Comparison of ENCODE assay signal across 12 mouse cellular contexts in genomic region chr1:132165859-132166258, GRCm38 (mm10). TPM values are rescaled to one million over a fixed set of nuclear protein-coding genes. Genes with fewer than 3 reads are reported as not detected.
DNase-seq lines count a peak whose midpoint lies in the region; ATAC-seq and TF ChIP-seq lines count a peak whose summit lies in the region.
"Had no signal": no experiment of that assay in that cellular context is flagged by ENCODE, and none has a peak within 500 bp of the region (broad histone marks: within the 10 kb centered on the region; RNA-seq: fewer than 3 reads in every experiment).

No protein-coding gene starts in this region.

- peak; percentile 75 to 81 (median 80) for TF ChIP-seq CTCF in MEL (IDR thresholded peaks at IDR 0.05 in 2 of 3, conservative IDR thresholded peaks at IDR 0.05 in 1 of 3; ENCODE audit: control insufficient read depth in 1 of 3, insufficient read depth in 1 of 3, low read depth in 2 of 3, low read length in 3 of 3, poor library complexity in 1 of 3, severe bottlenecking in 1 of 3)

- TF ChIP-seq EP300 in MEL (IDR thresholded peaks at IDR 0.05; ENCODE audit: low read depth in 1 of 2, low read length in 2 of 2): no peak

- no peak overlapping the region for H3K4me2 ChIP-seq in liver, embryonic 12.5 days
- H3K4me2 ChIP-seq: embryonic facial prominence, embryonic 15.5 days; limb, embryonic 13.5 days had no signal

- 38% methylated on average over 3 of the region's 3 CpGs for WGBS in liver, embryonic 12.5 days (ENCODE audit: insufficient replicate concordance)

- H3K36me3 ChIP-seq in liver, embryonic 12.5 days: no peaks in the 10 kb centered on the region
- no peaks in the 10 kb centered on the region; a peak in 1 of 4 replicates for H3K36me3 ChIP-seq in MEL (ENCODE audit: control insufficient read depth in 1 of 2, insufficient read depth in 2 of 2, low read length in 2 of 2)
- H3K36me3 ChIP-seq: embryonic facial prominence, embryonic 15.5 days; limb, embryonic 13.5 days had no signal

- H3K4me1 ChIP-seq in liver, embryonic 12.5 days: peaks cover 8% of the 10 kb centered on the region
- H3K4me1 ChIP-seq in MEL (ENCODE audit: control insufficient read depth in 1 of 2, insufficient read depth in 2 of 2, low read length in 2 of 2): peaks cover 0 to 7% of the 10 kb centered on the region in 2 experiments; a peak in 1 of 4 replicates

- no peak overlapping the region for H3K9ac ChIP-seq in liver, embryonic 12.5 days
- no peak overlapping the region for H3K9ac ChIP-seq in MEL (ENCODE audit: control insufficient read depth, low read depth, low read length, poor library complexity, severe bottlenecking)
- H3K9ac ChIP-seq: embryonic facial prominence, embryonic 15.5 days; limb, embryonic 13.5 days had no signal

- peak; percentile 48 to 67 for DNase-seq in cerebellum, postnatal 10 days
- no peak for DNase-seq in cerebellum, adult 18-20 months
- DNase-seq in liver (peak; percentile 40), MEL (ENCODE audit: low read depth, low spot score) (peak; percentile 66)
- DNase-seq in left cerebral cortex, adult 8-10 months (ENCODE audit: low spot score in 2 of 2): no peak
- DNase-seq: kidney, adult 11 months; right cerebral cortex, postnatal 4 days had no signal

- no peak overlapping the region for H3K4me3 ChIP-seq in liver, embryonic 12.5 days
- no peak overlapping the region for H3K4me3 ChIP-seq in MEL (ENCODE audit: control insufficient read depth in 1 of 2, insufficient read depth in 1 of 2, low read depth in 2 of 2, low read length in 2 of 2)
- H3K4me3 ChIP-seq: embryonic facial prominence, embryonic 15.5 days; limb, embryonic 13.5 days had no signal

- no peaks in the 10 kb centered on the region for H3K79me2 ChIP-seq in MEL (ENCODE audit: control insufficient read depth, insufficient read depth, low read length, poor library complexity)

- ATAC-seq in liver, embryonic 12.5 days: no peak
- ATAC-seq in megakaryocyte-erythroid progenitor cell, adult 5-6 weeks (replicated peaks; ENCODE audit: low FRiP score, low TSS enrichment, poor library complexity, severe bottlenecking): peak; percentile 54; the same call in 1 of the 2 replicates
- no peak for ATAC-seq in monocyte, adult 5-6 weeks (replicated peaks; ENCODE audit: insufficient number of reproducible peaks, low FRiP score, low TSS enrichment, poor library complexity, severe bottlenecking)

- peaks cover 63% of the 10 kb centered on the region for H3K27me3 ChIP-seq in liver, embryonic 12.5 days (replicated peaks)
- peaks cover 10 to 14% of the 10 kb centered on the region in 2 experiments; a peak in 3 of 4 replicates for H3K27me3 ChIP-seq in MEL (ENCODE audit: control insufficient read depth in 1 of 2, insufficient read depth in 2 of 2, low read length in 2 of 2)

- no peaks in the 10 kb centered on the region for H3K9me3 ChIP-seq in liver, embryonic 12.5 days (replicated peaks)
- H3K9me3 ChIP-seq in MEL (replicated peaks; ENCODE audit: insufficient read depth, low read length): no peaks in the 10 kb centered on the region
- H3K9me3 ChIP-seq: embryonic facial prominence, embryonic 15.5 days; limb, embryonic 13.5 days had no signal

- no peak overlapping the region for H3K27ac ChIP-seq in liver, embryonic 12.5 days
- H3K27ac ChIP-seq in MEL (ENCODE audit: control insufficient read depth, low read depth, low read length): no peak overlapping the region
- H3K27ac ChIP-seq: embryonic facial prominence, embryonic 15.5 days; limb, embryonic 13.5 days had no signal

- TF ChIP-seq POLR2A in MEL (IDR thresholded peaks at IDR 0.05; ENCODE audit: control insufficient read depth in 1 of 2, insufficient read depth in 1 of 2, low read depth in 1 of 2, low read length in 2 of 2, poor library complexity in 1 of 2): no peak

- peak; percentile 68 for TF ChIP-seq RAD21 in MEL (IDR thresholded peaks at IDR 0.05; ENCODE audit: low read depth, low read length)

TF ChIP-seq in MEL, 35 proteins besides CTCF, POLR2A, EP300 and RAD21:
- TF ChIP-seq SMC3 (IDR thresholded peaks at IDR 0.05; ENCODE audit: low read depth, low read length): peak; percentile 76
- peak; percentile 41 for TF ChIP-seq ZC3H11A (IDR thresholded peaks at IDR 0.05; ENCODE audit: low read depth, low read length)
- TF ChIP-seq KAT2A (conservative IDR thresholded peaks at IDR 0.05; ENCODE audit: low read depth, low read length): no peak
TF ChIP-seq in MEL: peak in this region for 2.

RNA-seq across cellular contexts. Expression of gene Lemd1, which starts 25.4 kb away (rescaled TPM):
- not detected in 2 replicates for polyA plus RNA-seq in liver, embryonic 12.5 days (2016; fragmentation: Nextera tagmentation; extraction: Ambion mirVana)
- not detected in 2 replicates for total RNA-seq in MEL (2012; rRNA removed)
- polyA plus RNA-seq in MEL (2012; ENCODE audit: insufficient read depth in 1 of 2, insufficient read length in 2 of 2, low read depth in 1 of 2, low replicate concordance in 2 of 2, missing spikeins in 1 of 2): not detected
- not detected in 2 replicates for total RNA-seq in megakaryocyte-erythroid progenitor cell, adult 5-6 weeks (2014; fragmentation: Nextera tagmentation)
- not detected in 2 replicates for total RNA-seq in megakaryocyte-erythroid progenitor cell, adult 5-6 weeks (2017)
- total RNA-seq in monocyte, adult 5-6 weeks (2017): 1.8 TPM in 1 of 3 replicates, not detected in the others
- total RNA-seq in left cerebral cortex, adult 8-10 months (2022): 1 to 10 TPM; 7.0 to 9.5 (median 8.1) TPM

RNA-seq across cellular contexts. Expression of gene AC124108.1, which starts 25.4 kb away (rescaled TPM):
- polyA plus RNA-seq in liver, embryonic 12.5 days (2016; fragmentation: Nextera tagmentation; extraction: Ambion mirVana): not detected in 2 replicates
- not detected in 2 replicates for total RNA-seq in MEL (2012; rRNA removed)
- polyA plus RNA-seq in MEL (2012; ENCODE audit: insufficient read depth in 1 of 2, insufficient read length in 2 of 2, low read depth in 1 of 2, low replicate concordance in 2 of 2, missing spikeins in 1 of 2): not detected
- not detected in 2 replicates for total RNA-seq in megakaryocyte-erythroid progenitor cell, adult 5-6 weeks (2014; fragmentation: Nextera tagmentation)
- total RNA-seq in megakaryocyte-erythroid progenitor cell, adult 5-6 weeks (2017): not detected in 2 replicates
- total RNA-seq in monocyte, adult 5-6 weeks (2017): not detected in 3 replicates
- total RNA-seq in left cerebral cortex, adult 8-10 months (2022): 1 to 10 TPM; 4.6 to 5.7 (median 4.7) TPM

RNA-seq across cellular contexts. Expression of gene Cdk18, which starts 26.4 kb away (rescaled TPM):
- polyA plus RNA-seq in liver, embryonic 12.5 days (2016; fragmentation: Nextera tagmentation; extraction: Ambion mirVana): 2.7 and 3.1 TPM in 2 replicates
- 0.56 and 1.3 TPM in 2 replicates for total RNA-seq in MEL (2012; rRNA removed)
- 10 to 100 TPM in 1 of 2 experiments, not detected in 1; 15.7 TPM for polyA plus RNA-seq in MEL (2012; ENCODE audit: insufficient read depth in 1 of 2, insufficient read length in 2 of 2, low read depth in 1 of 2, low replicate concordance in 2 of 2, missing spikeins in 1 of 2)
- total RNA-seq in megakaryocyte-erythroid progenitor cell, adult 5-6 weeks (2014; fragmentation: Nextera tagmentation): 0.42 TPM in 1 of 2 replicates, not detected in the other
- 0.46 TPM in 1 of 2 replicates, not detected in the other for total RNA-seq in megakaryocyte-erythroid progenitor cell, adult 5-6 weeks (2017)
- 0.43 to 2.9 TPM in 2 of 3 replicates, not detected in the other for total RNA-seq in monocyte, adult 5-6 weeks (2017)
- total RNA-seq in left cerebral cortex, adult 8-10 months (2022): 10 to 100 TPM; 29.2 to 42.7 (median 35.9) TPM

Comparison
In these comparisons a context has a peak if more than half of its experiments do, and no peak if none do; other contexts are left out.
1. DNase-seq: peak in cerebellum, postnatal 10 days (2 of 2), liver (single experiment) and MEL (single experiment); none in cerebellum, adult 18-20 months (0 of 2) and left cerebral cortex, adult 8-10 months (0 of 2).